Mouse (Mus musculus) hindbrain, embryonic 16.5 days (tissue): ENCODE data around the gene Ap2b1. TPM values are rescaled to one million over a fixed set of nuclear protein-coding genes. Genes with fewer than 3 reads are reported as not detected.
"Not testable (repeated sequence)": the region's sequence is repeated elsewhere in the genome, so short reads cannot be mapped to it uniquely, and the experiment has no call there.

Experiments used
- ATAC-seq: fragments of 200-750 bp; cut with Nextera tagmentation; 2 replicates; pipeline ENCODE4 v1.8.0; 2017; ENCODE audit warnings: moderate TSS enrichment, moderate library complexity
- H3K27ac ChIP-seq: fragments of 300-500 bp; sonication (generic); 2 replicates; pipeline ENCODE4 v1.5.1; 2014; ENCODE audit warnings: low read depth, mild to moderate bottlenecking, control low read depth, low read length, moderate library complexity
- H3K27me3 ChIP-seq: fragments of 300-500 bp; sonication (generic); replicated peaks from 2 replicates; pipeline ENCODE4 v1.6.1; 2014; ENCODE audit warnings: low read length; ENCODE audit not compliant: control insufficient read depth, insufficient read depth
- H3K36me3 ChIP-seq: fragments of 300-500 bp; sonication (generic); 2 replicates; pipeline ENCODE4 v1.6.1; 2014; ENCODE audit warnings: mild to moderate bottlenecking, low read length, moderate library complexity, mixed read lengths; ENCODE audit not compliant: control insufficient read depth, insufficient read depth
- H3K4me1 ChIP-seq: fragments of 300-500 bp; sonication (generic); 2 replicates; pipeline ENCODE4 v1.6.1; 2014; ENCODE audit warnings: low read depth, low read length; ENCODE audit not compliant: control insufficient read depth, insufficient read depth
- H3K4me2 ChIP-seq: fragments of 300-500 bp; sonication (generic); 2 replicates; pipeline ENCODE4 v1.6.1; 2014; ENCODE audit warnings: mild to moderate bottlenecking, low read length, control low read depth, moderate library complexity
- H3K4me3 ChIP-seq: fragments of 300-500 bp; sonication (generic); 2 replicates; pipeline ENCODE4 v1.5.1; 2014; ENCODE audit warnings: mild to moderate bottlenecking, low read length, control low read depth, moderate library complexity
- H3K9ac ChIP-seq: fragments of 300-500 bp; sonication (generic); 2 replicates; pipeline ENCODE4 v1.6.1; 2014; ENCODE audit warnings: low read depth, mild to moderate bottlenecking, control low read depth, low read length, moderate library complexity
- H3K9me3 ChIP-seq: fragments of 300-500 bp; sonication (generic); 2 replicates; pipeline ENCODE4 v1.6.1; 2014; ENCODE audit warnings: mild to moderate bottlenecking, low read length, moderate library complexity; ENCODE audit not compliant: control insufficient read depth
- WGBS: fragments of 180-500 bp; shearing (Covaris S2); extraction: QIAGEN DNeasy Blood & Tissue Kit; methylation state at CpG from one replicate; pipeline ENCODE4 v1.1.7; 2014; 5-methylcytosine and 5-hydroxymethylcytosine counted together
- polyA plus RNA-seq: library from polyadenylated mRNA; unstranded; fragments of >200 nt; fragmentation: Nextera tagmentation; extraction: Ambion mirVana; gene quantifications from 2 replicates; pipeline ENCODE4 v1.2.1, GENCODE M21; 2015

Ap2b1 gene
- polyA plus RNA-seq, 1 experiment from 2014 or later, result 113 TPM

- WGBS, result 82% methylated on average over 4 of the region's 4 CpGs
- Histone ChIP-seq H3K4me2 (no peak overlapping the region), H3K36me3 (peaks cover 8% of the 10 kb centered on the region; the same call in 1 of the 2 replicates), H3K9me3 (no peaks in the 10 kb centered on the region), H3K27me3 (no peaks in the 10 kb centered on the region), H3K9ac (no peak overlapping the region), H3K4me3 (no peak overlapping the region), H3K27ac (no peak overlapping the region), H3K4me1 (peaks cover 25% of the 10 kb centered on the region)
- no peak for ATAC-seq
Observed at GRCm38 (mm10) chr11:83306700-83307253, 8.0 kb downstream of the Ap2b1 start.

GRCm38 (mm10) chr11:83312471-83312870, 13.6 kb downstream of the Ap2b1 start:
- ATAC-seq, result no peak
- no peaks in the 10 kb centered on the region for H3K27me3 ChIP-seq
- WGBS, result 64% methylated on average over 5 of the region's 5 CpGs

GRCm38 (mm10) chr11:83319048-83319447, 20.2 kb downstream of the Ap2b1 start:
- H3K9me3 ChIP-seq, result no peaks in the 10 kb centered on the region
- no peaks in the 10 kb centered on the region for H3K27me3 ChIP-seq
- peaks cover 27% of the 10 kb centered on the region for H3K36me3 ChIP-seq
- ATAC-seq, result no peak
- no peaks in the 10 kb centered on the region for H3K4me1 ChIP-seq
- 92% methylated on average over 4 of the region's 4 CpGs for WGBS
- H3K9ac ChIP-seq, result no peak overlapping the region
- no peak overlapping the region for H3K4me2 ChIP-seq
- no peak overlapping the region for H3K27ac ChIP-seq
- H3K4me3 ChIP-seq, result no peak overlapping the region

More at GRCm38 (mm10) chr11:83312471-83312870, 13.6 kb downstream of the Ap2b1 start:
- Histone ChIP-seq H3K9me3 (no peaks in the 10 kb centered on the region), H3K4me1 (no peaks in the 10 kb centered on the region), H3K27ac (no peak overlapping the region), H3K36me3 (peaks cover 12% of the 10 kb centered on the region; the same call in 1 of the 2 replicates), H3K4me3 (no peak overlapping the region), H3K9ac (no peak overlapping the region), H3K4me2 (no peak overlapping the region)

- not testable (repeated sequence) for H3K27me3 ChIP-seq, H3K9me3 ChIP-seq, H3K4me1 ChIP-seq, H3K4me2 ChIP-seq, H3K27ac ChIP-seq, ATAC-seq, H3K4me3 ChIP-seq, H3K9ac ChIP-seq
- peaks cover 28% of the 10 kb centered on the region for H3K36me3 ChIP-seq
- 91% methylated on average over 3 of the region's 3 CpGs for WGBS
Observed at GRCm38 (mm10) chr11:83326692-83327091, 27.9 kb downstream of the Ap2b1 start.

GRCm38 (mm10) chr11:83327427-83327826, 28.6 kb downstream of the Ap2b1 start:
- Histone ChIP-seq H3K27me3 (no peaks in the 10 kb centered on the region), H3K9ac (no peak overlapping the region), H3K27ac (no peak overlapping the region), H3K4me3 (no peak overlapping the region), H3K4me2 (no peak overlapping the region), H3K9me3 (no peaks in the 10 kb centered on the region), H3K36me3 (peaks cover 21% of the 10 kb centered on the region; the same call in 1 of the 2 replicates), H3K4me1 (no peaks in the 10 kb centered on the region)
- ATAC-seq, result no peak
- 62% methylated on average over 3 of the region's 3 CpGs for WGBS

GRCm38 (mm10) chr11:83335826-83336225, 37.0 kb downstream of the Ap2b1 start:
- no peak overlapping the region for H3K4me3 ChIP-seq
- no peak for ATAC-seq
- H3K27me3 ChIP-seq, result no peaks in the 10 kb centered on the region
- 89% methylated on average over 7 of the region's 7 CpGs for WGBS
- no peak overlapping the region for H3K9ac ChIP-seq
- no peak overlapping the region for H3K4me2 ChIP-seq
- H3K27ac ChIP-seq, result no peak overlapping the region
- H3K9me3 ChIP-seq, result no peaks in the 10 kb centered on the region
- H3K4me1 ChIP-seq, result no peaks in the 10 kb centered on the region
- peaks cover 32% of the 10 kb centered on the region for H3K36me3 ChIP-seq

GRCm38 (mm10) chr11:83339705-83340104, 40.9 kb downstream of the Ap2b1 start:
- no peak overlapping the region for H3K4me2 ChIP-seq
- no peak overlapping the region for H3K9ac ChIP-seq
- H3K4me1 ChIP-seq, result no peaks in the 10 kb centered on the region
- H3K9me3 ChIP-seq, result no peaks in the 10 kb centered on the region
- 21% methylated on average over 2 of the region's 2 CpGs for WGBS
- no peaks in the 10 kb centered on the region for H3K27me3 ChIP-seq
- H3K4me3 ChIP-seq, result no peak overlapping the region
- H3K36me3 ChIP-seq, result peaks cover 49% of the 10 kb centered on the region
- H3K27ac ChIP-seq, result no peak overlapping the region
- ATAC-seq, result no peak

GRCm38 (mm10) chr11:83341716-83342245, 43.0 kb downstream of the Ap2b1 start:
- Histone ChIP-seq H3K9ac (no peak overlapping the region), H3K4me1 (no peaks in the 10 kb centered on the region), H3K4me3 (no peak overlapping the region), H3K27ac (no peak overlapping the region), H3K36me3 (peaks cover 47% of the 10 kb centered on the region), H3K27me3 (no peaks in the 10 kb centered on the region), H3K4me2 (no peak overlapping the region), H3K9me3 (no peaks in the 10 kb centered on the region)
- no peak for ATAC-seq
- 81% methylated on average over 3 of the region's 3 CpGs for WGBS

- no peak overlapping the region for H3K9ac ChIP-seq
Observed at GRCm38 (mm10) chr11:83355428-83355827, 56.6 kb downstream of the Ap2b1 start.

More at GRCm38 (mm10) chr11:83355428-83355827, 56.6 kb downstream of the Ap2b1 start:
- Histone ChIP-seq H3K4me2 (no peak overlapping the region), H3K9me3 (no peaks in the 10 kb centered on the region), H3K27me3 (no peaks in the 10 kb centered on the region), H3K4me3 (no peak overlapping the region), H3K36me3 (peaks cover 14% of the 10 kb centered on the region), H3K4me1 (no peaks in the 10 kb centered on the region), H3K27ac (no peak overlapping the region)
- ATAC-seq, result no peak
- 61% methylated on average over 5 of the region's 5 CpGs for WGBS
